Mouse (Mus musculus) spleen, postnatal 14 days (tissue): ENCODE data around the gene Tas2r116.

Experiments
- DNase-seq, 2 experiments: peaks; one replicate each; pipeline ENCODE4 v3.0.0; 2021 to 2022; ENCODE audit warnings: low spot score in 2 of 2

The Tas2r116 gene

DNA sequence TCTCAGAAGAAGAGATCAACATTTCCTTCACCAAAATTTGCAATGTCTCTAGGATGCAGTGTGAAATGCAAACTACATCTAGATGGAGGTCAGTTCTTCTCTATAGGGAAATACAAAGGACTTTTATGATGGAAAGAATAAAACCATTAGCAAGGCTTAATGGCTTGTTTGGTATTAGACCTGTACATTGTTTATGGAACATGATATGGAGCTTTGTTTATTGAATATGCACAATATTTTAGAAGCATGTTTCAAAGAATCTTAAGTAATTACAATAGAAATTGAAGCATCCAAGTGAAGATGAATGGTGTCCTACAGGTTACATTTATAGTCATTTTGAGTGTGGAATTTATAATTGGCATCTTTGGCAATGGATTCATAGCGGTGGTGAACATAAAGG lies at the start of gene Tas2r116:
TSS of gene Tas2r116 (plus strand) at position 301 of the 400 bp plus-strand sequence.
- no peak for DNase-seq

GRCm38 (mm10) chr6:132846842-132847241 lies 8.4 kb upstream of the Tas2r116 start, which contains the start of gene Tas2r123:
TSS of gene Tas2r123 (plus strand) at chr6:132847142.
- DNase-seq: no peak

GRCm38 (mm10) chr6:132867708-132868107 lies 12.5 kb downstream of the Tas2r116 start, which contains the start of gene Tas2r110:
TSS of gene Tas2r110 (plus strand) at chr6:132868008.
- no peak for DNase-seq

DNA sequence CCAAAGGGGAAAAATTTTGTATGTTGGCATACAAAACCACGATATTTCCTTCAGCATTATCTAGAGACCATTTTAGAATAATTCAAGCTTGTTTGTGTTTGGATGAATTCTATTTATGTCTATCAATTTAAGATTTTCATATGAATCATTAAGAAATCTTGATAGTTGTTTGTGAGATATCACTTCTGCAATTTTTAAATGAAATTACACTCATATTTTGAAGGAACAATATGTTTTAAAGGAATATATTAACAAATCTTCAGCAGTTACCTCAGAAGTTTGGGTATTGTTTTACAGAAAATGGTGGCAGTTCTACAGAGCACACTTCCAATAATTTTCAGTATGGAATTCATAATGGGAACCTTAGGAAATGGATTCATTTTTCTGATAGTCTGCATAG lies 37.5 kb downstream of the Tas2r116 start, which contains the start of gene Tas2r113:
TSS of gene Tas2r113 (plus strand) at position 301 of the 400 bp plus-strand sequence.
- no peak for DNase-seq
